Mouse (Mus musculus): Measurements from ENCODE around the gene Bcor.

Bcor gene

GRCm38 (mm10) chrX:12126408-12127105, 33.6 kb downstream of the Bcor start:
- DNase-seq (ENCODE audit: low spot score) = no peak

GRCm38 (mm10) chrX:12124571-12124970, 35.6 kb downstream of the Bcor start:
- DNase-seq (ENCODE audit: low spot score) = no peak

- no peak for DNase-seq (ENCODE audit: low spot score)
Measured at GRCm38 (mm10) chrX:12123687-12124087, 36.5 kb downstream of the Bcor start.

- no peak for DNase-seq (ENCODE audit: low spot score)
Measured at GRCm38 (mm10) chrX:12122594-12123331, 37.4 kb downstream of the Bcor start.

- DNase-seq (ENCODE audit: low spot score) = no peak
Measured at GRCm38 (mm10) chrX:12119476-12119875, 40.7 kb downstream of the Bcor start.

- no peak for DNase-seq (ENCODE audit: low spot score)
Measured at GRCm38 (mm10) chrX:12116128-12116527, 44.0 kb downstream of the Bcor start.

- no peak for DNase-seq (ENCODE audit: low spot score)
Measured at GRCm38 (mm10) chrX:12112166-12112565, 48.0 kb downstream of the Bcor start.

GRCm38 (mm10) chrX:12110518-12110917, 49.6 kb downstream of the Bcor start:
- no peak for DNase-seq (ENCODE audit: low spot score)

- DNase-seq (ENCODE audit: low spot score) = no peak
Measured at GRCm38 (mm10) chrX:12105358-12105757, 54.8 kb downstream of the Bcor start.

- DNase-seq (ENCODE audit: low spot score) = no peak
Measured at GRCm38 (mm10) chrX:12096783-12097526, 63.2 kb downstream of the Bcor start.

- DNase-seq (ENCODE audit: low spot score) = no peak
Measured at GRCm38 (mm10) chrX:12093371-12093770, 66.8 kb downstream of the Bcor start.

- DNase-seq (ENCODE audit: low spot score) = peak; percentile 19
Measured at GRCm38 (mm10) chrX:12091431-12092061, 68.6 kb downstream of the Bcor start.

- peak; percentile 38 for DNase-seq (ENCODE audit: low spot score)
Measured at GRCm38 (mm10) chrX:12090871-12091404, 69.2 kb downstream of the Bcor start.

- peak; percentile 13 for DNase-seq (ENCODE audit: low spot score)
Measured at GRCm38 (mm10) chrX:12090151-12090870, 69.8 kb downstream of the Bcor start.

- DNase-seq (ENCODE audit: low spot score) = peak; percentile 21
Measured at GRCm38 (mm10) chrX:12089353-12090081, 70.6 kb downstream of the Bcor start.

GRCm38 (mm10) chrX:12089027-12089340, 71.2 kb downstream of the Bcor start:
- no peak for DNase-seq (ENCODE audit: low spot score)

GRCm38 (mm10) chrX:12088301-12089026, 71.7 kb downstream of the Bcor start:
- peak; percentile 44 for DNase-seq (ENCODE audit: low spot score)

GRCm38 (mm10) chrX:12087511-12088300, 72.4 kb downstream of the Bcor start:
- DNase-seq (ENCODE audit: low spot score) = no peak

All from ovary, postnatal 10 days (tissue).